Mouse (Mus musculus) R1 (cell line): ENCODE results near the gene Smyd3.

ENCODE experiments used
- DNase-seq: peaks from one replicate; pipeline ENCODE4 v3.0.0-alpha.2; 2018; ENCODE audit warnings: low read depth, low spot score

Gene Smyd3

DNA sequence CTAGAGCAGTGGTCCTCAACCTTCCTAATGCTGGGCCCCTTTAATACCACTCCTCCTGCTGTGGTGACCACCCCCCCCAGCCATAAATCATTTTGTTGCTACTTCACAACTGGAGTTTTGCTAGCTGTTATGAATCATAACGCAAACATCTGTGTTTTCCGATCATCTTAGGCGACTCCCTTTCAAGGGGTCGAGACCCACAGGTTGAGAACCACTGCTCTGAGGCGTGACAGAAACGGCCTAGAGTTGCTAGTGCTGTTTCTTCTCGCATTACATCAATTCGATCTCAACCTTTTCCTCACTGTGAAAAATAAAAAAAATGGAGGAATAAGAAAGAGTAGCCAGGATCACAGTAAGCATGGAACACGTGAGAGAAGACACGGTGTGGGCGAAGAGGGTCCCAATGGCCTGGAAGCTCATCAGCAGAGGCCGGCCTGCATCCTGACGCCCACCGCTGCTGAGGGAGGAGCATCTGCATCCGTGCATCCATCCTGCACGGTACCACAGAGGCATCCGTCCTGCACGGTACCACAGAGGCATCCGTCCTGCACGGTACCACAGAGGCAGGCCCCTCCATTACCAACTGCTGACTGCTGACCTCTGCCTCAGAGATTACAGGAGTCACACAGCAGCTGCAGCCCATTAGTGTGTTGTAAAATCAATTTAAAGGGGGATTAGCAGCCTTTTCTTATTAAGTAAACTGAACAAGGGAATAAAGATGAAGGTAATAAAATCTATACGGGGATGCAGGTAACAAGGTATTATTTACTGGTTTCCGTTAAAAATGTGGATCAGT lies 56.6 kb downstream of the Smyd3 start:
- no peak for DNase-seq

DNA sequence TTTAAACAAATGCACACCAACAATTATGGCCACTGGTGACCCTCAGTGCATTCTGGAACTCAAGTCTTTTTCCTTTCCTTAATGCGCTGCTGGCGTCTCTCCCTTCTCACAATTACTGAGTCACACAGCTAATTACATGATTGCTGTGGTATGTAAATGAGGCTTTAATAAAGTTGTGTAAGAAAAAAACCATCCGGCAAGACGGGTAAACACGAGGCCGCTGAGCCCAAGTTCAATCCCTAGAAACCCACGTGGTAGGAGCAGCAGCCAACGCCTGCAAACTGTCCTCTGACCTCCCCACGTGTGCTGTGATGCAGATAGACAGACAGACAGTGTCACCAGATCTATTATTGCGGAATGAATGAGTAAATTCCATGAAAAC lies 58.9 kb downstream of the Smyd3 start:
- DNase-seq = no peak

DNA sequence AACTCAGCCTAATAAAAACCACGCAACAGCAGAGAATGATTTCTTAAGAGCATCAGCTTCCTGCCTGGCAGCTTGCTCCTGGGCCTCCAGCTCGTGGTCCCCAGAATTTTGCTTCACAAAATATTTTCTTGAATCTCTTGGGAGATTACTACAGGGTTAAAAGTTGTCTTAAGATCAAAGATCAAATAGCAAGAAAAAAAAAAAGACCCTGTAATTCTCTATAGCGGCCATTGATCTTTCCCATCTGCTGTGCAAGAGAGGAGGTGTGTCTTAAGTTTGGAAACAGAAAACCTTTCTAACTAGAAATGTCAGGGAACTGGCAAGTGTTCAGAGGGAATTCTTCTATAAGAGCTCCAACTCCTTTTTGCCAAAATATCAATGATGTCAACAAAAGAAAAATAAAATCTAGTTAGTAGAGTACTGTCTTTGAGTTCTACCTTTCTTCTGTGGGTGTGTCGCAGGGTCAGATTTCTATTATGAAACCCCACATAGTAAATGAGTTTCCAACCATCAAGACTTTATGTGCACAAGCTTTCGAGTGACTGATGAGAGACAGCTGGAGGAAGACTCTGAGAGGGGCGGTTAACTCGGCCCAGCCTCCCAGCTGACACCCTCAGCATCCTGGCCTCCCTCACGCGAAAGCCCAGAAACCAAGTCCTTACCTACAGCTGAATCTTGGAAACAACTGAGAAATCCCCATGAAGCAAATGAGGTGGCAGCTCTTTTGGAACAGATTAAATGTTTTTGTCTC lies 59.4 kb downstream of the Smyd3 start:
- no peak for DNase-seq

DNA sequence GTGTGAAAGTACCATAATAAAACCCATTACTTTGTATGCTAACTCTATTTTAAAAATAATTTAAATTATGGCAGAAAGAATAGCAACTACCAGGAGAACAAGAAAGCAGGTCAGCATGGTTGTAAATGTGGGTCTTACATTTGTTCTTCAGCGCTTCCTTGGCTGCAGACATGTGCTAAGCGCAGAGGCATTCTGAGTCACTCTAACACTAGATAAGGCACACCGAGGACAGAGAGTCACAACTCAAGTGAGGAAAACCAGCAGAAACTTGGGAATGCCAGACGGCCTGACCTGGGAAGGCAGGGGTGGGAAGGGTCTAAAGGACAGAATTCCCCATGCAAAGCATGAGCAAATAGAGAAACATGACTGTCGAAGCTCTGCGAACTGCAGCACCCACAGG lies 63.2 kb downstream of the Smyd3 start:
- DNase-seq = no peak

DNA sequence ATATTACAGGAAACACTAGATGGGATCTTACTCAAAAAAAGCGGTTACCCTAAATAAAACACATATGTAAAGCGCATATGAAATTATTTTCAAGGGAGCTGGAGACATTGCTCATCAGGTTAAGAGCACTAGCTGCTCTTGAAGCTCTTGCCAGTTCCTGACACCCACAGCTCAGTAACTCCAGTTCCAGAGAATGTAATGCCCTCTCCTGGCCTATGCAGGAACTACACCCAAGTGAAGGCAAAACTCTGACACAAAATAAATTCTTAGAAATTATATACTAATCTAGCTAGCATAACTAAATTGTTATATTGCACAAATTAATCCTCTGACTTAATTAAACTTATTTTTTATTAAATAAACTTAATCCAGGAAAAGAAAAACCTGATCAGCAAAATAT lies 66.6 kb downstream of the Smyd3 start:
- DNase-seq = peak; percentile 71

DNA sequence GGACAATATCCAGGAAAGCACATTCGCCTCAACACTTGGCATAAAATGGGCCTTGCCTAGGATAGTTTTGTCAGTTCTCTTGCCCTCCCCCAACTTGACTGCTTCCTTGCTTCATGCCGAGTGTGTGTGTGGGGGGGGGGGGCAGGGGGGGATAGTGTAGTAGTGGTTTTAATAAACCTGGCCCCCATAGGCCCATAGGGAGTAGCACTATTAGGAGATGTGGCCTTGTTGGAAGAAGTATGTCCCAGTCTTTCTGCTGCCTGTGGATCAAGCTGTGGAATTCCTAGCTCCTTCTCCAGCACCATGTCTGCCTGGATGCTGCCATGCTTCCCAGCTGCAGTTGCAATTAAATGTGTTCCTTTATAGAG lies 71.0 kb downstream of the Smyd3 start:
- DNase-seq = no peak

DNA sequence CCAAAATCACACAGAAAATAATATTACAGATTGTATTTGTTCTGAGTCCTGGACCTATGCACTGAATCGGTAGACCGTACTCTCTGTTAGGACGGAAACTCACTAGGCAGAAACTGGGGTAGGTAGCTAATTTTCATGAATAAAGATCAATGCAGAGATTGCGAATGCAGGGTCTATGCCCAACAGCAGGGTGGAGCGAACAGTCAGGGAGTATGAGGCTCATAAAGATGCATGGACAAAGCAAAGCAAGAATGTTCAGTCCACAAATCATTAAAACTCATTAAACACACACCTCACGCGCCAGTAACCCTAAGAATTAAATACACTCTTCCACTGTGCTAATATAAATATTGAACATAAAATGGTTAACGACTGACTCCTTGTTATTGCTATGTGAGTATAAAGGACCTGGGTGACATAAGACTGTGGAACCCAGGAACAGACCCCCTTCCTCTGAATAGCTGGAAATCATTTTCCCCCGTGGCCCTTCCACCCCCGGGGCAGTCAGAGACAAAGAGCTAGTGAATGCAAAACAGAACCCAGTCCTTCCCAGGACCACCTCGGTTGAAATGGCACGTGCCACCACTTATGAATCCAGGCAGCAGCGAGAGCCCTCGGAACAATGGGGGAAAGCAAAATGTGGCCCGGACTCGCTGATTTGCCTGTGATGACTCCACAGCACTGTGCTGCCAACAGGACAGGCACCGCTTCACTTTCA lies 71.6 kb downstream of the Smyd3 start:
- no peak for DNase-seq

DNA sequence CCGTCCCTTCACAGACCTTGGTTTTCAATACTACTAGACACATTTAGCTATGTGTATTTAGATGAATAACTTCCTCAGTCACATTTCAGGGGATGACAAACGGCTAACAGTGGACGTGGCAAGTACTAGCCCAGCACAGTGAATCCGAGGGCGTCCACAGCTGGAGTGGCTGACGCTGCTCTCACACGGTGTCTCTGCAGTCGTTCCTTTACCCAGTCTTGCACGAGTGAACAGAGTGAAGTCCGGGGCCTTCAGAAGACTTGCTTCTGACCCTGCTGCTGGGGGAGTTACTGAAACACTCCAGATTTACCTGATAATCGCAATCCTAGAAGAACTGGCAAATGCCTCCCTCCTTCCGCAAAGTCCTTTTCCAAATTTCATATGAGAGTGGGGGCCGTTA lies 74.0 kb downstream of the Smyd3 start:
- DNase-seq = no peak

DNA sequence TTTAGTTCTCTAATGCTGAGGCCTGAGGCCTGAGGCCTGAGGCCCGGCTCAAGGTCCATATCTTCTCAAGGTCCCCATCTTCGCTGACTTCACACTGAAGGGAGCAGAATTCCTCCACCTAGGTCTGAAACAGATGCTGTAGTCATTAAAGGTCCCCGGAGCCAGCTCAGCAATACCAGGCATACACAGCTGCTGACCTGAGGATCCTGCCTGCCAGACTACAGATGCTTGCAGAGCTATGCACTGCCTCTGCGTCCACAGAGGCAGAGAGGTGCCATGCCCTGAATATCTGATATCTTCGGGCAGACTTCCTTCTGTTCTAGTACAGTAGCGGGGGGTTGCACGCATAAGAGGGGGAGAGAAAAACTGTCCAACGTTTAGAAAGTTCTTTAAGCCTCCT lies 74.4 kb downstream of the Smyd3 start:
- DNase-seq = no peak

DNA sequence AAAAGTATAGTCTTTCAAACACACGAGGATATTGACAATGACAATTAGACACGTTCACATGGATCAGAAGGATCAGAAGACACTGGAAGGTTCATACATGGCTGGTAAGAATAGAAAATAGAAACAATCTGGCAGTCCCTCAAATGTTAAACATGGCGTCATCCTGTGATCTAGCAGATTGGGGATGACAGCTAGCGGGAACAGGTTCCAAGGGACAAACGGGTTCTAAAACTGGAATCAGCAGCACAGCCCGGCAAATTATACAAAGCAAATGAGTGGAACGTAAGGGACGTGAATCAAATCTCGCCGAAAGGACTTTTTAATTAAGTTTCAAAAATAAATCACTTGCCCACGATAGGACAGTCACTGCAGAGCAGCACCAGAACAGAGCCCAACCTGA lies 81.2 kb downstream of the Smyd3 start:
- no peak for DNase-seq

DNA sequence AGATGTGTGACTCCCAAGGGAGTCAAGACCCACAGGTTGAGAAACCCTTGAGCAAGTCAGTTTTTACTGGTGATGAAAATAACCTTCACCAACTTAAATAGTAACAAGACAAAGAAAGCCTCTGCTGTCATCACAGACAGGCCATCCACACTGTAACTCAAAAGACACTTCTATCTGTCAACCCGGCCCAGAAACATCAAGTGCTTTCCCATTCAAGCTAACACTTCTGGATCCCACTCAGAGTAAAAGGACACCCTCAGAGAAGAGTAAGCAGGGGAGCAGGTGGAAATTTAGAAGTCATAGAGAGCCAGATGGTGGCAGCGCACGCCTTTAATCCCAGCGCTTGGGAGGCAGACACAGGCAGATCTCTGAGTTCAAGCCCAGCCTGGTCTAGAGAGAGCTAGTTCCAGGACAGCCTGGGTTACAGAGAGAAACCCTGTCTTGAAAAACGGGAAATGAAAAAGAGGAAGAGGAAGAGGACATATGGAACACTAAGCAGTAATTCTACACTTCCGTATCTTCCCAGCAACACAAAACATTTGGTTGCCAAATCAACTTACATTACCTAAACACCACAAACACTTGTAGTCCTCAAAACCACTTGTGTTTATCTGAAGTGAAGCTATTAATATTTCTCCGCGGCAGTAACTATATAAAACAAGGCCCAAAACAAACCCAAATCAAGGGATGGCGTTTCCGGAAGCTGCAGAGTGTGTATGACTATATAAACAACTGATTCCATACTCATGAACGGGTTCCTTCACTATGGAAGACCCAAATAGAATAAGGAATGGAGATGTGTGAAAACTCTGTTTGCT lies 83.2 kb downstream of the Smyd3 start:
- no peak for DNase-seq

DNA sequence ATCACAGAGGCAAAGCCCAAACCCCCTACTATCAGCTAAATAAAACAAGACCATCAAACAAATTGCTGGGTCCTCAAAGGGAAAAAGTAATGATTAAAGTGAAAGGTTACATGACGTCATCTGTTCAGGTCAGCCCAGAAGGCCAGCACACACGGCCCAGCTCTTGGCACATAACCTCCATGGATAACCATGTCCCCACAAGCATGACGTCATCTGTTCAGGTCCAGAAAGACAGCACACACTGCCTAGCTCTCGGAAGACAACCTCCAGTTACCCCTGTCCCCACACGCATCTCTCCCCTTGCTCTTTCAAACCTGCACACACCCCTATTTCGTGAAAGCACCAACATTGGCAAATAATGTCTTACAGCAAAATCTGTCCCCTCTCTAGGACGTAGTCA lies 84.0 kb downstream of the Smyd3 start:
- no peak for DNase-seq

DNA sequence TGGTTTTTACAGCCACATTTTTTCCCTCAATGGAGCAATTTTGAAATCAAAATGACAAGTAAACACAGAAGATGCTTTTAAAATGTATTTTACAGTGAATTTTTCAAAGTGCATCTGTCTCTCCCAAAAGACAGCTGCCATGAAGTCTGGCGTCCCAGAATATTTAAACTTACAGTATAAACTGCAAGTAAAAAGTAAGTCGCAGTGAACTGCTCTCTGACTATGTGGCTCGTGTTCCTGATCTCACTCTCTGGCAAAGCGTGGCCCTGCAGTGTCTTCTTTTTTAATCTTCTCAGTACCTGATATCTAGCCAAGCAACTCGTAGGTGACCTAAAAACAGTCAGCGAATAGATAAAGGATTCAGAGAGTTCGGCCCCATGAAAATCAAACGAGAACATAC lies 84.5 kb downstream of the Smyd3 start:
- no peak for DNase-seq

DNA sequence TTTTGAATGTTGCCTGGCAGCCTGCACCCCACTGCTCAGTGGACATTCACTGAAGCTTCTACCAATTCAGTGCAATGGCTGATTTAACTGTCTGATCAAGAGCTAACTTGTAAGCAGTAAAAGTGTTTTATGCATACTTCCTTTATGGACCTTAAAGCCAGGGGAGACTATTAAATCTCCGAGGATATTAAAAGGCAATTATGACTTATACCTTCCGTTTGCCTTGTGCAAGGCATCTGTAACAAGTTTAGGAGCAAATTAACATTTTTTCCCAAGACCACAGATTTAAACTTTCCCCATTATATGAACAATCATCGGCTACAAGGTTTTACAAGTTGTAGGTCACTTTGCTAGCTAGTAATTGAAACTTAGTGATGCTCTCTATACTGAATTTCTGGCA lies 87.8 kb downstream of the Smyd3 start:
- no peak for DNase-seq

DNA sequence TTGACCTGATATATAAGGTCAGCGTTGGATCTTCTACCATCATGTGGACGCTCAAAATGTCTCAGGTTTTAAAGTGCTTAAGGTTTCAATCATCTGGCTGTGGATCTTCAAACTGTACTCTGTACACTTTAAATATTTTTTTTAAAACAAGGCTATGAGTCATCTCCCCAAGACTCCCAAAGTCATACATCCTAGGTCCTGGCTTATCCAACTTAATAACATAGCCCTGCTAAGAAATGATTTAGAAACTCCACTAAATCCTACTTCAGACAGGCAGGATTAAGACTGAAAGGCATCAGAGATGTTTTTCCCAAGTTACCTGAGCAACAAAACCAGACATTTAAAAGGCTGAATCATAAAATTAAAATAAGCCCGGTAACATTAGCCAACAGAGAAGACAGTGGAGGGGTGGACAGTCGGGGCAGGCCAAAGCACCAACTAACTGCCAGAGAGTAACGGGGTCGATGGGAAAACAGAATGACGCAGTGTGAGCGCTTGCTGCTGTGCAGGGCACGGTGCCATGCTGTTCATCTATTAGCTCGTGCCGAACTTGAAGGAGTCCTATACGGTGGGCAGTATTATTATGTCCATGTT lies 92.9 kb downstream of the Smyd3 start:
- no peak for DNase-seq

DNA sequence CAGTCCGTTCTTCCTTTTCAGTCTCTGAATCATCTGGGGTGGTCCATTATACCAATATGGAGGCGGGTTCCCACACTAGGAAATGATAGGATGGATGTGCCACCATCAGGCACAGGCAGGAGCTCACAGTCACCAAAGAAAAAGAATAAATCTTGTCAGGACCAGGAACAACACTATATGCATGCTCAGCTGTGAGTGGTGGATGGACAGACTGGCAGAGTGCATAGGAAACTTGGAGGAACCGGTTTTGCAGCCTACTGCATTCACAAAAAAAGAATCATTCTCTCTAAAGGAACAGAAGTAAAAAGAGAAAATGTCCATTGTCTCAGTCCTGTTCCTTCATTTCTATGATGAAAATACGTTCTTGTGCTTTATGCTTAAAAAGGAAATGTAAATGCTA lies 98.8 kb downstream of the Smyd3 start:
- DNase-seq = no peak

DNA sequence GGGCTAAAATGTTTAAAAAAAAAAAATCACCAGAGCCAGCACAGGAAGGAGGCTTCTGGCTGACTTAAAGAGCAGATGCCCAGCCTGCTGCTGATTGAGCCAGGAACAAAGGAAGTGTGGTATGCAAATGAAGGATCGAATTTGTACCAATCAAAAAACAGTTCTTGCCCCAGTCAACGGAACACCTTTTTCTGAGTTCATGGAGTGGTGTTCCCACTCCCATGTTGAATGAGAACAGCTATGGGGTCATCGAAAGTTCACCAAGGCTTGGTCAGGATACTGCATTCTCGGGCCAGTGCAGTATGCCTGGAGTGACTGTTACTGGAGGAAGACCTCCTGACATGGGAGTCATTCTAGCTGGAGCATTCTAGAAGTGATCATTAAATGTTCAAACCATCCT lies 109.8 kb downstream of the Smyd3 start:
- peak; percentile 81 for DNase-seq

DNA sequence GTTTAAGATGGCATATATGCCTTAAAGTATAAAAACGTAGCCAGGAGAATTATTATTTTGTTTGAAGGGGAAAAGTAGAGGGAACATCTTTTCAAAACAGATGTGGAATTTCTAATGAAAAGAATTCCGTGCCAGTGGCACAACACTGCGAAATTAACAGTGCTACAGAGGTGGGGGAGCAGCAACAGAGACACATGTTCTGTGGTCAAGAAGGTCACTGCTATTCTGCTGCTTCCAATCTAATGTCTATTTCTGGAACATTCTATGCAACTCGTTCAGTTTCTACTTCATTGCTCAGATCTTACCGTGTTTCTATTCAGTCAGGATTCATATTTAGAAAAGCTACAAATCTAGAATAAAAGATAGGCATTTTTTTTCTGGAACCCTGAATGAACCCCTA lies 117.0 kb downstream of the Smyd3 start:
- DNase-seq = no peak

DNA sequence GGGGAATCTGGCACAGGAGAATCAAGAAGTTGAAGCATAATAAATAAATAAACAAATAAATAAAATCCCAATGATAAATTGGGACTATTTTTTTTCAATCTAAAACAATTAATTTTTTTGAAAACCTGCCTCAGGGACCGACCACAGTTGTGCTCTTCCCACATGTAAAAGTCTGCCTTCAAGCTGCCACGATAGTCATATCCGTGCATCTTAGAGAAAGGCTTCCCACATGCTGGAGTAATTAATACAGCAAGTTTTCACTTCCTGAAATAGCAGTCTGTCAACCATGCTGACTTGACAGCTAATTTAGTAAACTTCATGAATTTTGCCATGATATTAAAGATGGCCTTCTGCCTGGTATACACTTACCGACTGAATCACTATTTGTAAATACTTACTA lies 119.2 kb downstream of the Smyd3 start:
- DNase-seq = no peak

DNA sequence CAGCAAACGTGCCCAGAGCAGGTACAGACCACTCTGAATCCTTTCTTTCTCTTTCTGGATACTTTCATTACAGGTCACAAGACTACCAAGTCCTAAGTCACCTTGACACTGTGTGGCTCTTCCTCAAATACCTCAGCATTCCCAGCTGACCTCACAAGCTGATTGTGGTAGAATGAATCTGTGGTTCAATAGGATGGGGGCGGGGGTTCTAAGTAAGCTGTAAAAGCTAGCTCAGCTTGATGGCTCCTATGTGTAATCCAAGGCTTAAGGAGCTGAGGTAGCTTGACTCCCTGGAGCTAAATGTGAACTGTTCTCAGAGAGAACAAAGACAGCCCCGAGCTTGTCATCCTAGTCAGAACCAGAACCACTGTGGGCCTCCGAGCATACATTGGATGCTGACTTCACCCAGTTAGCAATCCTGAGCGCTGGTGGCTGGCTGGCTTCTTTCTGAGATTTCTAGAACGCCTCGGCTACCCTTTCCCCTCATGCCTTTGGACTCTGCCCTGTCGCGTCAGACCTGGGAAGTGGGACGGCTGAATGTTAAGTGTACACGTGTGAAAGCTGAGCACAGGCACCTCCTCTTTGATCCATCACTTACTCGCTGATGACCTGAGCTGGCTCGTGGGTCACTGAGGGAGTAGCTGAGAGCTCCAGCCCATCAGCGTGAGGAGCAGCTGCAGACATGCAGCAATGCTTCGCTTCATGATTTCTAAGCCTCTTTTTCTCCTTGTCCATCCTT lies 131.4 kb downstream of the Smyd3 start:
- DNase-seq = peak; percentile 82

DNA sequence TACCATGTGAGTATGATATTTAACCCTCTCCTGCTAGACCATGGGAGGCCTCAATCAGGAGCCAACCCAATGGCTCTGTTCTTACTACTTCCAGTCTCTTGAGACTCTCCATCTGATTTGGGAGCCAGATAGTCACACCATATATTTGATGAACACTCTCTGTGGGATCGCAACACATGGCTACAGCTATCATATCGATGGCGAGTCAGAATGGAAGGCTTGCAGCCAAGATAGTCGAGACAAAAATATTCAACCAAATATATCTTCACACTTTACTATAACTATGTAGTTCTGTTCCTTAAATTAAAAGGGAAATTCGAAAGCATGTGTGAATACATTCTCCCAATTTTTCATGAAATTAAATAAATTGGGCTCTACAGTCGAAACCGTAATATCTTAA lies 132.2 kb downstream of the Smyd3 start:
- DNase-seq = no peak
